In genomic region chr11:23665311-23665786, GRCm38 (mm10) we compare ENCODE assay signal across 8 mouse cellular contexts. TPM values are rescaled to one million over a fixed set of nuclear protein-coding genes. Genes with fewer than 3 reads are reported as not detected.
DNase-seq lines count a peak whose midpoint lies in the region; ATAC-seq and TF ChIP-seq lines count a peak whose summit lies in the region.

Gene Pus10, plus strand, starts transcription at chr11:23665674.

- no peak for TF ChIP-seq POLR2A in heart, adult 2 months (IDR thresholded peaks at IDR 0.05; ENCODE audit: insufficient read depth, low read depth, low read length)

- ATAC-seq in forebrain, postnatal 0 days: peak; percentile 29; the same call in 1 of the 2 replicates
- peak; percentile 71 for ATAC-seq in limb, embryonic 11.5 days (ENCODE audit: insufficient number of reproducible peaks, low FRiP score, low TSS enrichment, low read depth)
- ATAC-seq in midbrain, embryonic 15.5 days (replicated peaks): peak; percentile 74

- no peaks in the 10 kb centered on the region for H3K27me3 ChIP-seq in heart, adult 2 months (ENCODE audit: control insufficient read depth, insufficient read depth, low read length)
- no peaks in the 10 kb centered on the region for H3K27me3 ChIP-seq in forebrain, postnatal 0 days (ENCODE audit: insufficient read depth, low read length)
- H3K27me3 ChIP-seq in limb, embryonic 11.5 days (ENCODE audit: control insufficient read depth, insufficient read depth, low read length): no peaks in the 10 kb centered on the region
- no peaks in the 10 kb centered on the region for H3K27me3 ChIP-seq in midbrain, embryonic 15.5 days (replicated peaks)

- no peak for TF ChIP-seq CTCF in heart, adult 2 months (IDR thresholded peaks at IDR 0.05)
- TF ChIP-seq CTCF in forebrain, postnatal 0 days (IDR thresholded peaks at IDR 0.05; ENCODE audit: low read depth): no peak

- peak within 1 kb of the TSS; percentile 92 for H3K27ac ChIP-seq in heart, adult 2 months
- H3K27ac ChIP-seq in forebrain, postnatal 0 days (ENCODE audit: low read depth, low read length): peak within 1 kb of the TSS; percentile 98
- H3K27ac ChIP-seq in limb, embryonic 11.5 days (replicated peaks; ENCODE audit: low read depth, low read length): peak within 1 kb of the TSS; percentile 90
- H3K27ac ChIP-seq in midbrain, embryonic 15.5 days: peak within 1 kb of the TSS; percentile 96

- peak within 1 kb of the TSS; percentile 93 for H3K9ac ChIP-seq in heart, adult 2 months (ENCODE audit: low read depth, low read length)
- H3K9ac ChIP-seq in forebrain, postnatal 0 days: peak within 1 kb of the TSS; percentile 82
- peak within 1 kb of the TSS; percentile 89 for H3K9ac ChIP-seq in limb, embryonic 11.5 days (ENCODE audit: low read length)
- peak within 1 kb of the TSS; percentile 89 for H3K9ac ChIP-seq in midbrain, embryonic 15.5 days

- intact Hi-C loops in heart, adult 2 months (cut with DNase I): loop anchor here (1.0 to 10.0 kb wide), 3 partner anchors 32 to 171 kb away; partner anchors contain the start of genes 0610010F05Rik, Ahsa2 and Rel

- H3K4me2 ChIP-seq in forebrain, postnatal 0 days (ENCODE audit: low read depth): peak within 1 kb of the TSS; percentile 65
- peak within 1 kb of the TSS; percentile 62 for H3K4me2 ChIP-seq in limb, embryonic 11.5 days (ENCODE audit: low read depth, severe bottlenecking)
- peak within 1 kb of the TSS; percentile 58 for H3K4me2 ChIP-seq in midbrain, embryonic 15.5 days

- TF ChIP-seq EP300 in heart, adult 2 months (IDR thresholded peaks at IDR 0.05; ENCODE audit: insufficient read depth, low read depth, low read length): no peak

- H3K36me3 ChIP-seq in heart, adult 2 months (ENCODE audit: control insufficient read depth, insufficient read depth, low read length): peaks cover 2% of the 10 kb centered on the region; the same call in 1 of the 2 replicates
- no peaks in the 10 kb centered on the region for H3K36me3 ChIP-seq in forebrain, postnatal 0 days (ENCODE audit: insufficient read depth)
- H3K36me3 ChIP-seq in limb, embryonic 11.5 days (ENCODE audit: control insufficient read depth, insufficient read depth, low read length): no peaks in the 10 kb centered on the region
- H3K36me3 ChIP-seq in midbrain, embryonic 15.5 days (replicated peaks): no peaks in the 10 kb centered on the region

- H3K4me1 ChIP-seq in heart, adult 2 months (ENCODE audit: control insufficient read depth, insufficient read depth, low read length): peaks cover 2% of the 10 kb centered on the region
- peaks cover 5% of the 10 kb centered on the region; the same call in 1 of the 2 replicates for H3K4me1 ChIP-seq in forebrain, postnatal 0 days (ENCODE audit: insufficient read depth)
- no peaks in the 10 kb centered on the region for H3K4me1 ChIP-seq in limb, embryonic 11.5 days (ENCODE audit: control insufficient read depth, insufficient read depth, low read length)
- H3K4me1 ChIP-seq in midbrain, embryonic 15.5 days: peaks cover 20% of the 10 kb centered on the region

- no peaks in the 10 kb centered on the region for H3K9me3 ChIP-seq in forebrain, postnatal 0 days (ENCODE audit: low read length)
- no peaks in the 10 kb centered on the region for H3K9me3 ChIP-seq in limb, embryonic 11.5 days (ENCODE audit: control insufficient read depth, low read length)
- no peaks in the 10 kb centered on the region for H3K9me3 ChIP-seq in midbrain, embryonic 15.5 days

- peak within 1 kb of the TSS; percentile 96 for H3K4me3 ChIP-seq in heart, adult 2 months
- H3K4me3 ChIP-seq in forebrain, postnatal 0 days (ENCODE audit: low read depth, low read length): peak within 1 kb of the TSS; percentile 97
- H3K4me3 ChIP-seq in limb, embryonic 11.5 days (ENCODE audit: low read depth, low read length): peak within 1 kb of the TSS; percentile 94
- H3K4me3 ChIP-seq in midbrain, embryonic 15.5 days: peak within 1 kb of the TSS; percentile 86

- under 1% methylated on average over 40 of the region's 40 CpGs for WGBS in heart, adult 2 months
- 1% methylated on average over 38 of the region's 40 CpGs for WGBS in forebrain, postnatal 0 days
- under 1% methylated on average over 40 of the region's 40 CpGs for WGBS in limb, embryonic 11.5 days
- WGBS in midbrain, embryonic 15.5 days: under 1% methylated on average over 38 of the region's 40 CpGs

- DNase-seq in heart, adult 2 months: no peak
- DNase-seq in heart, adult 9 months (ENCODE audit: low spot score in 2 of 2): no peak
- peak; percentile 80 for DNase-seq in adrenal gland, postnatal 10 days
- DNase-seq in forebrain, postnatal 0 days: no peak
- peak; percentile 26 for DNase-seq in hindlimb bud, embryonic 11.5 days (ENCODE audit: extremely low spot score, low read depth, low spot score)
- DNase-seq in limb, embryonic 11.5 days (ENCODE audit: low spot score): no peak
- no peak for DNase-seq in right cerebral cortex, adult 18-20 months

- peaks cover 5% of the 10 kb centered on the region for H3K79me2 ChIP-seq in heart, adult 2 months (replicated peaks; ENCODE audit: control insufficient read depth, insufficient read depth, low read length)

RNA-seq across cellular contexts. Expression of gene Pus10, which starts in this region (rescaled TPM):
- 10 to 100 TPM in 1 of 2 experiments, 1 to 10 TPM in 1; 8.8 to 11.0 TPM for total RNA-seq in heart, adult 2 months (2021)
- 3.1 and 3.3 TPM in 2 replicates for polyA plus RNA-seq in heart, adult 2 months (2012; rRNA removed)
- 10 to 100 TPM; 23.2 to 28.7 TPM for total RNA-seq in adrenal gland, postnatal 10 days (2021)
- total RNA-seq in forebrain, postnatal 0 days (2014; rRNA removed): 17.8 and 18.0 TPM in 2 replicates
- polyA plus RNA-seq in forebrain, postnatal 0 days (2015; fragmentation: Nextera tagmentation; extraction: Ambion mirVana): 6.8 and 9.0 TPM in 2 replicates
- polyA plus RNA-seq in limb, embryonic 11.5 days (2014; fragmentation: Nextera tagmentation; extraction: Ambion mirVana): 34.0 and 34.3 TPM in 2 replicates
- polyA plus RNA-seq in midbrain, embryonic 15.5 days (2015; fragmentation: Nextera tagmentation; extraction: Ambion mirVana): 10.8 and 12.0 TPM in 2 replicates

Comparison
In these comparisons a context has a peak if more than half of its experiments do, and no peak if none do; other contexts are left out.
1. DNase-seq: peak in adrenal gland, postnatal 10 days (single experiment) and hindlimb bud, embryonic 11.5 days (single experiment); none in heart, adult 2 months (0 of 2), heart, adult 9 months (0 of 2), forebrain, postnatal 0 days (single experiment), limb, embryonic 11.5 days (single experiment) and right cerebral cortex, adult 18-20 months (single experiment).
2. Peak in every context shown above with its lines, with median percentiles within 50 percentile points of each other: H3K27ac ChIP-seq, H3K4me3 ChIP-seq, H3K9ac ChIP-seq, ATAC-seq and H3K4me2 ChIP-seq.